Mouse (Mus musculus): ENCODE results near the gene Adamts18. TPM values are rescaled to one million over a fixed set of nuclear protein-coding genes. Genes with fewer than 3 reads are reported as not detected.

Gene Adamts18
- polyA plus RNA-seq, 1 experiment, result 0.11 TPM

DNA sequence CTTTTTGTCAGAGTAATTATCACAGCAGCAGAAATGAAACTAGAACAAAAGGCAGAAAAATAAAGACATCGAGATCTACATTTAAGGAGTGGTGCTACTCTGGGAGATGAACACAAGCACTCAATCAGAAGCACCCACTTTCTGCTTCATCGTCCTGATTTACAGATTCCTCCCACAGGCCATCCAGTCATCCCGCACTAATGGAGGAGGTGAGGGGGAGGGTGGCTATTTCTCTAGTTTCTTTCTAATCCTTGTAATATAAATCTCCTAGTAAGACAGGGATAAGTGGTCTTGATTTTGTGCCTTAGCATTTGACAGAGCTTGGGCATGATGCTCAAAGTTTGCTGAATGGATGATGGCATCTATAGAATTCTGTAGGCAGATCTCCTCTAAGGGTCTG, 57.5 kb downstream of the Adamts18 start:
- H3K4me3 ChIP-seq (ENCODE audit: control insufficient read depth, low read depth, low read length), result no peak overlapping the region
- TF ChIP-seq CTCF (IDR thresholded peaks at IDR 0.05; ENCODE audit: control insufficient read depth, insufficient read depth, insufficient replicate concordance, low read depth, low read length), result no peak
- TF ChIP-seq POLR2A (IDR thresholded peaks at IDR 0.05; ENCODE audit: control insufficient read depth, low read depth, low read length), result no peak
- H3K27me3 ChIP-seq (ENCODE audit: control insufficient read depth, insufficient read depth, low read length), result no peaks in the 10 kb centered on the region
- no peaks in the 10 kb centered on the region for H3K36me3 ChIP-seq (ENCODE audit: control insufficient read depth, insufficient read depth, low read length)
- H3K4me1 ChIP-seq (ENCODE audit: control insufficient read depth, insufficient read depth, low read length), result no peaks in the 10 kb centered on the region
- no peak overlapping the region for H3K27ac ChIP-seq (ENCODE audit: control insufficient read depth, insufficient read depth, low read depth, low read length)

DNA sequence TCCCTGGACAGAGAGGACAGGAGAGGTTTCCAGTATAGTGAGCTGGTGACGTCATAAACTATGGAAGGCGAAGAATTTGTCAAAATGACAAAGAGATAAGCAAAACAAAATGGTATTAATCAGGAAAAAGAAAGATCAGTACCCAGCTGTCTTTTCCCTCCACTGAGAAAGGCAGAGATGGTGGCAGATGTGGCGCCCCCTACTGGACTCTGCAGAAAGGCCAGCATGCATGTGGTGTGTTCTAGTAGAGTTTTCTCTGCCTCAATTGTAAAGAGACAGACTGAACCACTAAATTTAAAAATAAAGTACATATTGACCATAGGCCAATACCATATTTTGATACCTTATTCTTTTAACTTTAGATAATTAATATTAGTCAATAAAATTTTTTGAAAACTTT, 64.8 kb downstream of the Adamts18 start:
- H3K4me3 ChIP-seq (ENCODE audit: control insufficient read depth, low read depth, low read length), result no peak overlapping the region
- no peak for TF ChIP-seq CTCF (IDR thresholded peaks at IDR 0.05; ENCODE audit: control insufficient read depth, insufficient read depth, insufficient replicate concordance, low read depth, low read length)
- no peak for TF ChIP-seq POLR2A (IDR thresholded peaks at IDR 0.05; ENCODE audit: control insufficient read depth, low read depth, low read length)
- no peaks in the 10 kb centered on the region for H3K27me3 ChIP-seq (ENCODE audit: control insufficient read depth, insufficient read depth, low read length)
- H3K36me3 ChIP-seq (ENCODE audit: control insufficient read depth, insufficient read depth, low read length), result no peaks in the 10 kb centered on the region
- H3K27ac ChIP-seq (ENCODE audit: control insufficient read depth, insufficient read depth, low read depth, low read length), result no peak overlapping the region
- H3K4me1 ChIP-seq (ENCODE audit: control insufficient read depth, insufficient read depth, low read length), result no peaks in the 10 kb centered on the region

DNA sequence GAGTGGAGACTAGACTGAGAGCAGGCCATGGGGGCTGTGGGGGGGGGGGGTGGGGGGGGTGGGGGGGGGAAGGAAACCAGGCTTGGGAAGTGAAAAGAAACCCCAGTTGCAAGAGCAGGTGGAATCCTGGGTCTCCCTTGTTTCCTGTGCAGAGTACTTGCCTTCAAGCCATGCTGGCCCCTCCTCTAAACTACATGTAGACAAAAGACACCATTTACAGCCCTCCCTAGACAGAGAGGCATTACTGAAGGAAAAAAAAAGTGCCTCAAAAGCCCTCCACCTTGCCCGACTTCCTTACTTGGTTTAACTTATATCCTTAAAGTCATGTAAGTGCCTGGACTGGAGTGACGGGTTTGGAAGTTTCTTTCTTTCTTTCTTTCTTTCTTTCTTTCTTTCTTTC, 67.0 kb downstream of the Adamts18 start:
- H3K36me3 ChIP-seq (ENCODE audit: control insufficient read depth, insufficient read depth, low read length), result no peaks in the 10 kb centered on the region
- H3K27ac ChIP-seq (ENCODE audit: control insufficient read depth, insufficient read depth, low read depth, low read length), result no peak overlapping the region
- H3K4me3 ChIP-seq (ENCODE audit: control insufficient read depth, low read depth, low read length), result no peak overlapping the region
- TF ChIP-seq CTCF (IDR thresholded peaks at IDR 0.05; ENCODE audit: control insufficient read depth, insufficient read depth, insufficient replicate concordance, low read depth, low read length), result no peak
- no peak for TF ChIP-seq POLR2A (IDR thresholded peaks at IDR 0.05; ENCODE audit: control insufficient read depth, low read depth, low read length)
- no peaks in the 10 kb centered on the region for H3K27me3 ChIP-seq (ENCODE audit: control insufficient read depth, insufficient read depth, low read length)
- H3K4me1 ChIP-seq (ENCODE audit: control insufficient read depth, insufficient read depth, low read length), result no peaks in the 10 kb centered on the region

DNA sequence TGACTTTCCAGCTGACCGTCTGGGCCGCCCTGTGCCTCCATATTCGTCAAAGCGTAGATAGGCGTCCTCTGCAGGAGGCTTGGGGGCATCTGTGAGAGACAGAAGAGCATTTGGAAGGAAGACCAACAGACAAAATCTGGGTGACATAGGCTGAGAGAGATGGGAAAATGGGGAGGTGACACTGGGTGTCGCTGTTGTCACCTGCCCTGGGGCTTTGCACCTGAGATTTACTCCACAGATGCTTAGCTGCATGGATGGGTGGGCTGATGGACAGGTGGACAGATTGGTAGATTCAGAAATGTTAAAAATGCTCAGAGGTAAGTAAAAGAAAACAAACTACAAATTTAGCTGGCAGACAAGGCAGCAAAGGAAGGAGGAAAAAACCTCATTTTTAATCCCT, 73.2 kb downstream of the Adamts18 start:
- no peaks in the 10 kb centered on the region for H3K4me1 ChIP-seq (ENCODE audit: control insufficient read depth, insufficient read depth, low read length)
- H3K36me3 ChIP-seq (ENCODE audit: control insufficient read depth, insufficient read depth, low read length), result no peaks in the 10 kb centered on the region
- H3K27ac ChIP-seq (ENCODE audit: control insufficient read depth, insufficient read depth, low read depth, low read length), result no peak overlapping the region
- H3K27me3 ChIP-seq (ENCODE audit: control insufficient read depth, insufficient read depth, low read length), result no peaks in the 10 kb centered on the region
- TF ChIP-seq CTCF (IDR thresholded peaks at IDR 0.05; ENCODE audit: control insufficient read depth, insufficient read depth, insufficient replicate concordance, low read depth, low read length) (no peak), POLR2A (IDR thresholded peaks at IDR 0.05; ENCODE audit: control insufficient read depth, low read depth, low read length) (no peak)
- no peak overlapping the region for H3K4me3 ChIP-seq (ENCODE audit: control insufficient read depth, low read depth, low read length)

DNA sequence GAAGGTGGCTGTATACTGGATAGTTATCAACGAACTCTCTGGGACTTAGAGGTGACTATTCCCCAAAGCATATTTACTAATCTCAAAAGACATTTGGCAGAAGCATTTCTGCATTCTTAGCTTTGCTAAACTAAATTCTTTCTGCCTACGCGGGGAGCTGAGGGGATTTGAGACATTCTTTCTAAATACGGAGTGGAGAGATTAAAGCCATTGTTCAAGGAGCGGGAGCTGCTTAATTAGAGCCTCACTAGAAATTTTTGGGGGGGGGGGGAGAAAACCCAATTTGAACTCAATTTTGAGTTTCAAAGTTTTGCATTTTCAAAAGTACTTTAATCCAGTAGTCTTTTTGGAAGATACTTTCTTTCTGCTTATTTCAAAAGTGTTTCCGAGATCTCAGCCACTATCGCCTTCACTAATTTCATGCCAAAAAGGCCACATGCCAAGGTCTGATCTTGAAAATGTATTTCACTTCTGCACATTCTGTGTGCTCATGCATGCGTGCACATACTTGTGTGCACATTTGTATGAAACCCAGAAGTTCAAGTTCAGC, 79.6 kb downstream of the Adamts18 start:
- Histone ChIP-seq H3K4me3 (ENCODE audit: control insufficient read depth, low read depth, low read length) (no peak overlapping the region), H3K4me1 (ENCODE audit: control insufficient read depth, insufficient read depth, low read length) (no peaks in the 10 kb centered on the region), H3K27ac (ENCODE audit: control insufficient read depth, insufficient read depth, low read depth, low read length) (no peak overlapping the region), H3K36me3 (ENCODE audit: control insufficient read depth, insufficient read depth, low read length) (no peaks in the 10 kb centered on the region), H3K27me3 (ENCODE audit: control insufficient read depth, insufficient read depth, low read length) (no peaks in the 10 kb centered on the region)
- no peak for TF ChIP-seq CTCF (IDR thresholded peaks at IDR 0.05; ENCODE audit: control insufficient read depth, insufficient read depth, insufficient replicate concordance, low read depth, low read length)
- TF ChIP-seq POLR2A (IDR thresholded peaks at IDR 0.05; ENCODE audit: control insufficient read depth, low read depth, low read length), result no peak

DNA sequence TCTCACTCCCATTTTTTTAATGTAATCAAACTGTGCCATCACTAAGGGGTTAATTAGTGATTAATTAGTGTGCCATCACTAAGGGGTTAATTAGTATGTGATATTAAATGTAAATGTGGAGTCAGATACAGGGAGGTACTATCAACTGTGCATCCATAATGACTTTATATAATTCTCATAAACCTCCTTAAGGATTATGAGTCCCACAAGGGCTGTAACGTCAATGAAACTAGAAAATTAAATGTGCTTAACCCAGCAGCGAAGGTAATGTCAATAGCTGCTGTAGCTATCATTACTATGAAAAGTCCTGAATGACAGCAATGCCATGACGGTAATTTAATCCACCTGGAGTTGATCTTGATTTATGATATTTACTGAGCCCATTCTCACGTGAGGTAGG, 83.4 kb downstream of the Adamts18 start:
- H3K27ac ChIP-seq (ENCODE audit: control insufficient read depth, insufficient read depth, low read depth, low read length), result no peak overlapping the region
- H3K36me3 ChIP-seq (ENCODE audit: control insufficient read depth, insufficient read depth, low read length), result no peaks in the 10 kb centered on the region
- no peak overlapping the region for H3K4me3 ChIP-seq (ENCODE audit: control insufficient read depth, low read depth, low read length)
- no peaks in the 10 kb centered on the region for H3K4me1 ChIP-seq (ENCODE audit: control insufficient read depth, insufficient read depth, low read length)
- no peak for TF ChIP-seq CTCF (IDR thresholded peaks at IDR 0.05; ENCODE audit: control insufficient read depth, insufficient read depth, insufficient replicate concordance, low read depth, low read length)
- TF ChIP-seq POLR2A (IDR thresholded peaks at IDR 0.05; ENCODE audit: control insufficient read depth, low read depth, low read length), result no peak
- no peaks in the 10 kb centered on the region for H3K27me3 ChIP-seq (ENCODE audit: control insufficient read depth, insufficient read depth, low read length)

DNA sequence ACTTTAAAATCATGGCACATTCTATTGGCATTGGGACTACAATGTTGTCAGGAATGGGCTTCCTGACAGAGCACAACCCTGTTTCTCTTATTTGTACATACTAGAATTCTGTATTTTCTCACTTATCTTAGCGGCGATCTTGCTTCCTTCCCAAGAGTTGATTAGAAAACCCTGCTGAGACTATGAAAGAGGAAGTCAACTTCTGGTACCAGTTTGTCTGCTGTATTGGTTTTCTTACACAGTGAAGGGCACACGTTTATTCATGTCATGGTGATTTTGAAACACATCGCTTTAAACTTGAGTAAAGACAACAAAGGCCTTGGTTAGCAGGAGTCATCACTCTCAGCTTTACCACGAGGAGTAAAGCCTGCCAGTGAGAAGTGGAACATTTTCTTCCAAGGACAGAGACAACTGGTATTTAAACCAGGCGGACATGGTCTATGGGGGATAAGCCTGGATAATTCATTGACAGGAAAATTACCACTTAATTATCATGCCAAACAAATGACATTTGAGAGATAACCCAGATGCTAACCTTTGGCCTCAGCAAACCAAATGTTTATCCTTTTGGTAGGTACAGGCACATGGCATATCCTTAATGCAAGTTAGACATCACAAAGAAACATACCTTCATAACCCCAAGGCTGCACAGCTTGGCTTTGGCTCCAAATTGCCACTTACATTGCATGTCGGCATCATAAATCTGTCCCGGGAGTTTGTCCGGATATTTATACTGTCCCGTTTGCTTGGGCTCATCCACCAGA, 84.8 kb downstream of the Adamts18 start:
- no peaks in the 10 kb centered on the region for H3K4me1 ChIP-seq (ENCODE audit: control insufficient read depth, insufficient read depth, low read length)
- H3K27me3 ChIP-seq (ENCODE audit: control insufficient read depth, insufficient read depth, low read length), result no peaks in the 10 kb centered on the region
- no peak overlapping the region for H3K27ac ChIP-seq (ENCODE audit: control insufficient read depth, insufficient read depth, low read depth, low read length)
- no peak overlapping the region for H3K4me3 ChIP-seq (ENCODE audit: control insufficient read depth, low read depth, low read length)
- no peak for TF ChIP-seq CTCF (IDR thresholded peaks at IDR 0.05; ENCODE audit: control insufficient read depth, insufficient read depth, insufficient replicate concordance, low read depth, low read length)
- no peak for TF ChIP-seq POLR2A (IDR thresholded peaks at IDR 0.05; ENCODE audit: control insufficient read depth, low read depth, low read length)
- H3K36me3 ChIP-seq (ENCODE audit: control insufficient read depth, insufficient read depth, low read length), result no peaks in the 10 kb centered on the region

Data from testis, adult 2 months (tissue).